Mouse (Mus musculus) liver, embryonic 11.5 days (tissue): ENCODE measurements around the gene Cacna1a. TPM values are rescaled to one million over a fixed set of nuclear protein-coding genes. Genes with fewer than 3 reads are reported as not detected.
A peak's percentile ranks its signal among the peaks of the same experiment; 100 is the strongest.

ENCODE experiments used
- ATAC-seq: fragments of 200-750 bp; cut with Nextera tagmentation; replicated peaks from 2 replicates; pipeline ENCODE4 v1.8.0; 2017; ENCODE audit warnings: moderate number of reproducible peaks, mild to moderate bottlenecking, moderate TSS enrichment, moderate library complexity; ENCODE audit not compliant: low FRiP score
- DNase-seq: peaks from one replicate; pipeline ENCODE4 v3.0.0-alpha.2; 2017; ENCODE audit warnings: low spot score
- H3K27ac ChIP-seq: fragments of 300-500 bp; sonication (generic); 2 replicates; pipeline ENCODE4 v1.5.1; 2014; ENCODE audit warnings: mild to moderate bottlenecking, low read depth, low read length, control low read depth
- H3K27me3 ChIP-seq: fragments of 300-500 bp; sonication (generic); replicated peaks from 2 replicates; pipeline ENCODE4 v1.6.1; 2014; ENCODE audit warnings: low read length, mixed read lengths; ENCODE audit not compliant: control insufficient read depth, insufficient read depth
- H3K36me3 ChIP-seq: fragments of 300-500 bp; sonication (generic); 2 replicates; pipeline ENCODE4 v1.6.1; 2014; ENCODE audit warnings: mild to moderate bottlenecking, low read length, moderate library complexity, mixed read lengths; ENCODE audit not compliant: control insufficient read depth, insufficient read depth
- H3K4me1 ChIP-seq: fragments of 300-500 bp; sonication (generic); replicated peaks from 2 replicates; pipeline ENCODE4 v1.6.1; 2014; ENCODE audit warnings: low read length, mixed read lengths; ENCODE audit not compliant: control insufficient read depth, insufficient read depth
- H3K4me2 ChIP-seq: fragments of 300-500 bp; sonication (generic); 2 replicates; pipeline ENCODE4 v1.6.1; 2014; ENCODE audit warnings: mild to moderate bottlenecking, control low read depth, moderate library complexity
- H3K4me3 ChIP-seq: fragments of 300-500 bp; sonication (generic); 2 replicates; pipeline ENCODE4 v1.5.1; 2014; ENCODE audit warnings: low read depth, low read length, control low read depth
- H3K9ac ChIP-seq: fragments of 300-500 bp; sonication (generic); 2 replicates; pipeline ENCODE4 v1.6.1; 2014; ENCODE audit warnings: low read depth, low read length, control low read depth
- H3K9me3 ChIP-seq: fragments of 300-500 bp; sonication (generic); 2 replicates; pipeline ENCODE4 v1.6.1; 2016; ENCODE audit warnings: low read length, inconsistent platforms, mixed read lengths; ENCODE audit not compliant: control insufficient read depth
- WGBS: fragments of 180-500 bp; shearing (Covaris S2); extraction: QIAGEN DNeasy Blood & Tissue Kit; methylation state at CpG from one replicate; pipeline ENCODE4 v1.1.7; 2014; 5-methylcytosine and 5-hydroxymethylcytosine counted together
- polyA plus RNA-seq: library from polyadenylated mRNA; unstranded; fragments of >200 nt; fragmentation: Nextera tagmentation; extraction: Ambion mirVana; gene quantifications from 2 replicates; pipeline ENCODE4 v1.2.1, GENCODE M21; 2014

Cacna1a gene
- polyA plus RNA-seq, 1 experiment from 2014 or later: 1.8 TPM

DNA sequence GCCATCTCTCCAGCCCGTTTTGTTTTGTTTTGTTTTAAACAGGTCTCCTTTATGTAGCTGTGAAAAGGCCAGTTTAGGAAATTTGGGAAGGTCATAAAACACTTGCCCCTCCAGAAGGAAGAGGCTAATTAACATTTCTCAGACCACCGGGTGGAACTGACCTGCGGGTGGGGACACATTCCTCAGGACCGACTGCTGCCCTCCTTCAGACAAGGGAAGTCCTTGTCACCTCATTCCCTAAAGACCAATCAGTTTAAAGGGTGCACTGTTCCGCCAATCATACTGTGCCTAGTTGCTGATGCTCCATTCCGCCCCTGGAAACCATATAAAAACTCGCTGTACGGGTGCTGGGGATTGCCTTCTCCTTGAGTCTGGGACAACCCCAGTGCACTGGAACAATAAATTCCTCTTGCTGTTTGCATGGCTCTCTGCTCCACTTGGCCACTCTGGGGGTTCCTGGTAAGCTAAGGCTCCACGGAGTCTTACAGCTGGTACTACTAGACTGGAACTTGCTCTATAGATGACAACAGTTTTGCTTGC, 264.9 kb downstream of the Cacna1a start:
- no peak overlapping the region for H3K4me3 ChIP-seq
- no peaks in the 10 kb centered on the region for H3K9me3 ChIP-seq
- peaks cover 40% of the 10 kb centered on the region for H3K4me1 ChIP-seq
- 64% methylated on average over 9 of the region's 9 CpGs for whole genome bisulfite sequencing
- H3K27me3 ChIP-seq: no peaks in the 10 kb centered on the region
- no peak overlapping the region for H3K4me2 ChIP-seq
- ATAC-seq (no peak), DNase-seq (no peak)
- H3K27ac ChIP-seq: no peak overlapping the region
- no peaks in the 10 kb centered on the region for H3K36me3 ChIP-seq
- H3K9ac ChIP-seq: no peak overlapping the region

DNA sequence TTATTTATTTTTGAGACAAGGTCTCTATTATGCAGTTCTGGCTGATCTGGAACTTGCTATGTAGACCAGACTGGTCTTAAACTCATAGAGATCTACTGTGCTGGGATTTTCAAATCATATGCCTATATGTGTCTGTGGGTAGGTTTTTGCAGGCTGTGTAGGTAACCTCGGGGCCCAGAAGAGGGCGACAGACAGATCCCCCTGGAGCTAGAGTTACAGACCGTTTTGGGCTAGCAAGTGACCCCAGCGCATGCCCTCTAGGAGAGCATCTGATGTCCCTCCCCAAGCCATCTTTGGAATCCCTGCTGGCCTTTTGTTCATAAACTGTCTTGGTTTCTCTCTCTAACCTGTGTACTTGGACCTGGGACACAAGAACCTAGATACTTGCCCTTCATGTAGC, 266.4 kb downstream of the Cacna1a start:
- 39% methylated on average over 4 of the region's 4 CpGs for WGBS
- no peaks in the 10 kb centered on the region for H3K27me3 ChIP-seq
- H3K27ac ChIP-seq: peak overlapping the region; percentile 86
- no peaks in the 10 kb centered on the region for H3K36me3 ChIP-seq
- H3K4me1 ChIP-seq: peaks cover 50% of the 10 kb centered on the region
- H3K4me3 ChIP-seq: no peak overlapping the region
- no peaks in the 10 kb centered on the region for H3K9me3 ChIP-seq
- ATAC-seq (no peak), DNase-seq (no peak)
- H3K9ac ChIP-seq: no peak overlapping the region
- no peak overlapping the region for H3K4me2 ChIP-seq

- peak overlapping the region; percentile 68 for H3K9ac ChIP-seq
- ATAC-seq (0 out of 2 replicates have a peak, but pooled peaks have one; percentile 7), DNase-seq (peak; percentile 55)
- peak overlapping the region; percentile 86 for H3K27ac ChIP-seq
- no peaks in the 10 kb centered on the region for H3K36me3 ChIP-seq
- peaks cover 54% of the 10 kb centered on the region for H3K4me1 ChIP-seq
- peak overlapping the region; percentile 83 for H3K4me2 ChIP-seq
- no peaks in the 10 kb centered on the region for H3K27me3 ChIP-seq
- peak overlapping the region; percentile 46 for H3K4me3 ChIP-seq
- WGBS: 9% methylated on average over 14 of the region's 15 CpGs
- H3K9me3 ChIP-seq: no peaks in the 10 kb centered on the region
These were observed 267.3 kb downstream of the Cacna1a start for GRCm38 (mm10) chr8:84655336-84656190.

- no peaks in the 10 kb centered on the region for H3K36me3 ChIP-seq
- H3K4me2 ChIP-seq: peak overlapping the region; percentile 83
- peak; percentile 71 for DNase-seq
- peaks cover 54% of the 10 kb centered on the region for H3K4me1 ChIP-seq
- H3K27me3 ChIP-seq: no peaks in the 10 kb centered on the region
- H3K4me3 ChIP-seq: peak overlapping the region; percentile 46
- H3K9me3 ChIP-seq: no peaks in the 10 kb centered on the region
- H3K27ac ChIP-seq: peak overlapping the region; percentile 86
- peak overlapping the region; percentile 68 for H3K9ac ChIP-seq
- 4% methylated on average over 10 of the region's 10 CpGs for WGBS
- no peak for ATAC-seq
These were observed 267.9 kb downstream of the Cacna1a start for GRCm38 (mm10) chr8:84656191-84656525.

DNA sequence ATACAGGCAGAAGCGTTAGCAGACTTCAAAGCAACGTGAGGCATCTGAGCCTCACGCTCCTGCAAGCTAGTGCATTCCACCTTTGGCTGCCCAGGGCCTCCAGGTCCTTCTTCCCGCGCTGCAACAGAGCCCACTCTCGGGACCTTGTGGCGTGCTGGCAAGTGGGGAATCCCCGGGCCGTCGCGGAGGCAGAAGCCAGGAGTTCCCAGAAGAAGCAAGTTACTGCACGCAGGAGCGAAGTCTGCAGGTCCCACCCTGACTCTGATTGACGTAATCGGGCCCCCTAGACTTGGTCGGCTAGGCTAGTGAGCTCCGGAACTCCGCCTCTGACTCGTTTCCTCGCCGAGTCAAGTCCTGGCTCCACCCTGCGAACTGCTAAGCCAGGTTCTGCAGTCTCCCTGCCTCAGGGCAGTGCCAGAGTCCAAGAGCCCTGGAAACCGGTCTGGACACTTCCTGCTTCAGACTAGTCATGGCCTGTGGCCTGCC, 268.4 kb downstream of the Cacna1a start:
- peak overlapping the region; percentile 86 for H3K27ac ChIP-seq
- peak overlapping the region; percentile 46 for H3K4me3 ChIP-seq
- peak; percentile 73 for ATAC-seq
- under 1% methylated on average over 23 of the region's 23 CpGs for WGBS
- H3K27me3 ChIP-seq: no peaks in the 10 kb centered on the region
- DNase-seq: peak; percentile 80
- H3K4me1 ChIP-seq: peaks cover 54% of the 10 kb centered on the region
- no peaks in the 10 kb centered on the region for H3K9me3 ChIP-seq
- peak overlapping the region; percentile 68 for H3K9ac ChIP-seq
- H3K4me2 ChIP-seq: peak overlapping the region; percentile 83
- no peaks in the 10 kb centered on the region for H3K36me3 ChIP-seq

- DNase-seq: no peak
- Histone ChIP-seq H3K4me3 (peak overlapping the region; percentile 46; the same call in 1 of the 2 replicates), H3K27me3 (no peaks in the 10 kb centered on the region), H3K9ac (peak overlapping the region; percentile 68), H3K9me3 (no peaks in the 10 kb centered on the region), H3K27ac (peak overlapping the region; percentile 86), H3K4me1 (peaks cover 54% of the 10 kb centered on the region), H3K4me2 (peak overlapping the region; percentile 83), H3K36me3 (no peaks in the 10 kb centered on the region)
- no peak for ATAC-seq
These were observed 269.0 kb downstream of the Cacna1a start for GRCm38 (mm10) chr8:84657203-84657602.

DNA sequence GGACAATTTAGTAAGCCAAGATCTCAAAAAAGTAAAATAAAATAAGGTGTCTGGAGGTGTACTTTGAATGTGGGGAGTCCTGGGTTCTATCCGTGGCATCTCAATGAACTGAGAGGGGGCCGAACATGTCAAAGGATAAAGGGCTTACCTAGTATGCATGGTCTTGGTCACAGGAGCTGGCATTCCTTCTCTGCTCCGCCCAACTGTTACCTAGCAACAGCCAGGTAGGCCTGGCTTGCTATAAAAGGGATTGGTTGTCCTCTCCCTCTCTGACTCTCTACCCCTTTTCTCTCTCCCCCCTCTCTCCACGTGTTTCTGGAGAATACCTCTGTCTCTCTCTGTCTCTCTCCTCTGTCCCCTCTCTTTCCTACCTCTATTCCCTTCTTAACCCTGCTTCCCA, 269.4 kb downstream of the Cacna1a start:
- Histone ChIP-seq H3K4me2 (peak overlapping the region; percentile 83), H3K9me3 (no peaks in the 10 kb centered on the region), H3K4me1 (peaks cover 54% of the 10 kb centered on the region), H3K27ac (peak overlapping the region; percentile 86), H3K4me3 (no peak overlapping the region), H3K36me3 (no peaks in the 10 kb centered on the region), H3K9ac (no peak overlapping the region), H3K27me3 (no peaks in the 10 kb centered on the region)
- 51% methylated on average over 4 of the region's 4 CpGs for WGBS
- no peak for ATAC-seq
- DNase-seq: no peak

DNA sequence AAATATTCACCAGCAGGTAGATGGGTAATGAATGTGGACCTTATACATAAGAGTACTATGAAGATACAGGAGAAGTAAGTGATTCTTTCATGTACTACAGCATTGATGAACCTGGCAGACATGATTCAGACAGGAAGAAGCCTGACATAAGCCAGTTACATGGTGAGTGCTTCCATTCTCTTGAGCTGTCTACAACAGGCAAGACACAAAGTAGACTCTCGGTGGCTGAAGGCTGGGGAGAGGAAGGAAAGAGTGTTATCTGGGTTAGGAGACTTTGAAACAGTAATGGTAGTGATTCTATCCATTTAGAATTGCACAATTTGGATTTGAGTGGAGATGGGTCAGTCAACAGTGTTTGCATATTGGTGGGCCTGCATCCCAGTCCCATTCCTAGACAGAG, 270.7 kb downstream of the Cacna1a start:
- peak overlapping the region; percentile 95 for H3K27ac ChIP-seq
- DNase-seq (no peak), ATAC-seq (no peak)
- peaks cover 56% of the 10 kb centered on the region for H3K4me1 ChIP-seq
- H3K27me3 ChIP-seq: no peaks in the 10 kb centered on the region
- H3K9me3 ChIP-seq: no peaks in the 10 kb centered on the region
- H3K4me3 ChIP-seq: no peak overlapping the region
- H3K4me2 ChIP-seq: peak overlapping the region; percentile 97; the same call in 1 of the 2 replicates
- H3K36me3 ChIP-seq: no peaks in the 10 kb centered on the region
- H3K9ac ChIP-seq: no peak overlapping the region
- 33% methylated on average over 1 of the region's 1 CpGs for WGBS
